8 mouse cellular contexts compared by ENCODE assay signal in genomic region chr6:92743605-92744004, GRCm38 (mm10). TPM values are rescaled to one million over a fixed set of nuclear protein-coding genes. Genes with fewer than 3 reads are reported as not detected.
DNase-seq lines count a peak whose midpoint lies in the region; ATAC-seq and TF ChIP-seq lines count a peak whose summit lies in the region.

No protein-coding gene starts in this region.

- ATAC-seq in embryonic facial prominence, embryonic 13.5 days (ENCODE audit: insufficient number of reproducible peaks, insufficient read depth, low FRiP score, low TSS enrichment, low read depth) = no peak
- ATAC-seq in heart, embryonic 14.5 days (ENCODE audit: insufficient number of reproducible peaks, insufficient read depth, low FRiP score, low read depth) = no peak
- ATAC-seq in kidney, postnatal 0 days (replicated peaks; ENCODE audit: low FRiP score, low read depth) = no peak
- peak; percentile 83; the same call in 1 of the 2 replicates for ATAC-seq in limb, embryonic 13.5 days (ENCODE audit: low FRiP score, low read depth)
- peak; percentile 75; the same call in 1 of the 2 replicates for ATAC-seq in neural tube, embryonic 15.5 days (ENCODE audit: low FRiP score)
- no peak for ATAC-seq in activated CD4-positive, CD25-positive, alpha-beta regulatory T cell, adult 4 months

- no peak overlapping the region for H3K9ac ChIP-seq in embryonic facial prominence, embryonic 13.5 days
- H3K9ac ChIP-seq in heart, embryonic 14.5 days (ENCODE audit: low read length) = no peak overlapping the region
- H3K9ac ChIP-seq in kidney, postnatal 0 days (ENCODE audit: low read depth, low read length) = no peak overlapping the region
- H3K9ac ChIP-seq in limb, embryonic 13.5 days = peak overlapping the region; percentile 31; the same call in 1 of the 2 replicates
- 0 out of 2 replicates have a peak overlapping the region, but pooled peaks have one; percentile 32 for H3K9ac ChIP-seq in neural tube, embryonic 15.5 days (replicated peaks)

- H3K36me3 ChIP-seq in E14TG2a.4 (ENCODE audit: insufficient read depth, low read length) = no peaks in the 10 kb centered on the region
- H3K36me3 ChIP-seq in embryonic facial prominence, embryonic 13.5 days = no peaks in the 10 kb centered on the region
- H3K36me3 ChIP-seq in heart, embryonic 14.5 days (ENCODE audit: control insufficient read depth, insufficient read depth, low read length) = no peaks in the 10 kb centered on the region
- no peaks in the 10 kb centered on the region for H3K36me3 ChIP-seq in kidney, postnatal 0 days (ENCODE audit: insufficient read depth, low read length)
- no peaks in the 10 kb centered on the region for H3K36me3 ChIP-seq in limb, embryonic 13.5 days
- no peaks in the 10 kb centered on the region for H3K36me3 ChIP-seq in neural tube, embryonic 15.5 days

- peaks cover 9% of the 10 kb centered on the region for H3K9me3 ChIP-seq in E14TG2a.4 (ENCODE audit: low read length)
- no peaks in the 10 kb centered on the region for H3K9me3 ChIP-seq in embryonic facial prominence, embryonic 13.5 days
- no peaks in the 10 kb centered on the region for H3K9me3 ChIP-seq in heart, embryonic 14.5 days (ENCODE audit: control insufficient read depth, low read length)
- H3K9me3 ChIP-seq in kidney, postnatal 0 days (replicated peaks; ENCODE audit: low read length) = no peaks in the 10 kb centered on the region
- no peaks in the 10 kb centered on the region for H3K9me3 ChIP-seq in limb, embryonic 13.5 days
- H3K9me3 ChIP-seq in neural tube, embryonic 15.5 days (replicated peaks) = no peaks in the 10 kb centered on the region

- peaks cover 18% of the 10 kb centered on the region for H3K4me1 ChIP-seq in E14TG2a.4 (replicated peaks; ENCODE audit: low read depth, low read length)
- no peaks in the 10 kb centered on the region for H3K4me1 ChIP-seq in embryonic facial prominence, embryonic 13.5 days
- H3K4me1 ChIP-seq in heart, embryonic 14.5 days (ENCODE audit: control insufficient read depth in 2 of 2, insufficient read depth in 2 of 2, low read length in 2 of 2) = 0 out of 4 replicates have a peak, but pooled peaks cover 0 to 4% of the 10 kb centered on the region in 2 experiments
- H3K4me1 ChIP-seq in kidney, postnatal 0 days (replicated peaks; ENCODE audit: insufficient read depth, low read length) = 0 out of 2 replicates have a peak, but pooled peaks cover 3% of the 10 kb centered on the region
- peaks cover 15% of the 10 kb centered on the region; the same call in 1 of the 2 replicates for H3K4me1 ChIP-seq in limb, embryonic 13.5 days
- peaks cover 5% of the 10 kb centered on the region; the same call in 1 of the 2 replicates for H3K4me1 ChIP-seq in neural tube, embryonic 15.5 days

- no peak overlapping the region for H3K27ac ChIP-seq in embryonic facial prominence, embryonic 13.5 days
- H3K27ac ChIP-seq in heart, embryonic 14.5 days (replicated peaks in 1 of 2; ENCODE audit: control insufficient read depth in 1 of 2, insufficient read depth in 1 of 2, low read depth in 2 of 2, low read length in 2 of 2) = no peak overlapping the region
- H3K27ac ChIP-seq in kidney, postnatal 0 days = no peak overlapping the region
- no peak overlapping the region for H3K27ac ChIP-seq in limb, embryonic 13.5 days
- no peak overlapping the region for H3K27ac ChIP-seq in neural tube, embryonic 15.5 days (replicated peaks)

- peaks cover 2% of the 10 kb centered on the region; the same call in 1 of the 2 replicates for H3K27me3 ChIP-seq in E14TG2a.4 (ENCODE audit: insufficient read depth, low read length)
- no peaks in the 10 kb centered on the region for H3K27me3 ChIP-seq in embryonic facial prominence, embryonic 13.5 days
- H3K27me3 ChIP-seq in heart, embryonic 14.5 days (ENCODE audit: control insufficient read depth, insufficient read depth, low read length) = no peaks in the 10 kb centered on the region
- no peaks in the 10 kb centered on the region for H3K27me3 ChIP-seq in kidney, postnatal 0 days (ENCODE audit: insufficient read depth, low read length)
- peaks cover 4% of the 10 kb centered on the region; the same call in 1 of the 2 replicates for H3K27me3 ChIP-seq in limb, embryonic 13.5 days
- no peaks in the 10 kb centered on the region for H3K27me3 ChIP-seq in neural tube, embryonic 15.5 days (replicated peaks)

- peak overlapping the region; percentile 49 for H3K4me2 ChIP-seq in embryonic facial prominence, embryonic 13.5 days
- peak overlapping the region; percentile 52 for H3K4me2 ChIP-seq in heart, embryonic 14.5 days (ENCODE audit: low read length)
- peak overlapping the region; percentile 34 for H3K4me2 ChIP-seq in kidney, postnatal 0 days (ENCODE audit: low read length)
- H3K4me2 ChIP-seq in limb, embryonic 13.5 days (replicated peaks) = peak overlapping the region; percentile 58
- H3K4me2 ChIP-seq in neural tube, embryonic 15.5 days = peak overlapping the region; percentile 54

- DNase-seq in adrenal gland, postnatal 14 days = peak; percentile 69
- DNase-seq in kidney, postnatal 0 days (ENCODE audit: low spot score) = peak; percentile 76

- WGBS in embryonic facial prominence, embryonic 13.5 days = 6% methylated on average over 11 of the region's 11 CpGs
- 10% methylated on average over 11 of the region's 11 CpGs for WGBS in heart, embryonic 14.5 days
- WGBS in kidney, postnatal 0 days = 8% methylated on average over 11 of the region's 11 CpGs
- WGBS in limb, embryonic 13.5 days = 6% methylated on average over 11 of the region's 11 CpGs
- WGBS in neural tube, embryonic 15.5 days = 9% methylated on average over 11 of the region's 11 CpGs

- H3K4me3 ChIP-seq in E14TG2a.4 (replicated peaks; ENCODE audit: low read length) = peak overlapping the region; percentile 46
- peak overlapping the region; percentile 15; the same call in 1 of the 2 replicates for H3K4me3 ChIP-seq in embryonic facial prominence, embryonic 13.5 days
- H3K4me3 ChIP-seq in heart, embryonic 14.5 days (ENCODE audit: control insufficient read depth in 1 of 2, insufficient read depth in 1 of 2, low read depth in 1 of 2, low read length in 2 of 2) = 0 out of 4 replicates have a peak overlapping the region, but pooled peaks of 1 of the 2 experiments have one; percentile 9
- no peak overlapping the region for H3K4me3 ChIP-seq in kidney, postnatal 0 days (replicated peaks; ENCODE audit: low read depth, low read length)
- H3K4me3 ChIP-seq in limb, embryonic 13.5 days = peak overlapping the region; percentile 25
- peak overlapping the region; percentile 14; the same call in 1 of the 2 replicates for H3K4me3 ChIP-seq in neural tube, embryonic 15.5 days (replicated peaks)

- peak; percentile 24 for TF ChIP-seq CTCF in E14TG2a.4 (conservative IDR thresholded peaks at IDR 0.05; ENCODE audit: low read length)
- TF ChIP-seq CTCF in kidney, postnatal 0 days (IDR thresholded peaks at IDR 0.05; ENCODE audit: low read depth) = peak; percentile 86

RNA-seq across cellular contexts. Expression of gene Prickle2, which starts 37.6 kb away (rescaled TPM):
- 6.7 and 7.7 TPM in 2 replicates for total RNA-seq in adrenal gland, postnatal 14 days (2021)
- polyA plus RNA-seq in embryonic facial prominence, embryonic 13.5 days (2015; fragmentation: Nextera tagmentation; extraction: Ambion mirVana) = 6.5 and 8.8 TPM in 2 replicates
- polyA plus RNA-seq in heart, embryonic 14.5 days (2014; fragmentation: Nextera tagmentation; extraction: Ambion mirVana) = 5.8 and 6.7 TPM in 2 replicates
- polyA plus RNA-seq in kidney, postnatal 0 days (2015; fragmentation: Nextera tagmentation; extraction: Ambion mirVana) = 3.3 and 3.4 TPM in 2 replicates
- 6.1 and 6.3 TPM in 2 replicates for polyA plus RNA-seq in limb, embryonic 13.5 days (2015; fragmentation: Nextera tagmentation; extraction: Ambion mirVana)
- polyA plus RNA-seq in neural tube, embryonic 15.5 days (2015; fragmentation: Nextera tagmentation; extraction: Ambion mirVana) = 15.8 and 17.0 TPM in 2 replicates
- under 1 TPM in 1 of 2 experiments, not detected in 1; 0.17 TPM for polyA plus RNA-seq in activated CD4-positive, CD25-positive, alpha-beta regulatory T cell, adult 4 months (2017; shearing (Covaris generic))

Comparison
In these comparisons a context has a peak if more than half of its experiments do, and no peak if none do; other contexts are left out.
1. ATAC-seq: peak in limb, embryonic 13.5 days (single experiment) and neural tube, embryonic 15.5 days (single experiment); none in embryonic facial prominence, embryonic 13.5 days (single experiment), heart, embryonic 14.5 days (single experiment), kidney, postnatal 0 days (single experiment) and activated CD4-positive, CD25-positive, alpha-beta regulatory T cell, adult 4 months (single experiment).
2. H3K9ac ChIP-seq: peak in limb, embryonic 13.5 days (single experiment) and neural tube, embryonic 15.5 days (single experiment); none in embryonic facial prominence, embryonic 13.5 days (single experiment), heart, embryonic 14.5 days (single experiment) and kidney, postnatal 0 days (single experiment).
3. Peak in every context shown above with its lines, with median percentiles within 50 percentile points of each other: H3K4me2 ChIP-seq.